Mouse (Mus musculus) Patski (cell line): ENCODE measurements around the gene Cpm. TPM values are rescaled to one million over a fixed set of nuclear protein-coding genes. Genes with fewer than 3 reads are reported as not detected.

Experiments used
- ATAC-seq: fragments of 100-300 bp; one replicate; pipeline ENCODE4 v1.8.0; 2021
- CTCF ChIA-PET: fragments of 350-600 bp; sonication (Branson Sonifier 250); formaldehyde crosslinking; loops from one replicate; lab custom pipeline; 2022; ENCODE audit warnings: inconsistent platforms; lab: Charles Lee
- POLR2A ChIA-PET: fragments of 350-600 bp; sonication (Branson Sonifier 250); formaldehyde crosslinking; loops from one replicate; lab custom pipeline; 2022; ENCODE audit warnings: antibody characterized with exemption, inconsistent platforms; lab: Charles Lee
- DNase-seq: peaks from one replicate; pipeline ENCODE4 v3.0.0-alpha.2; 2011; ENCODE audit warnings: low read depth, low spot score
- H3K27me3 ChIP-seq: fragments of 371-371 bp; one replicate; pipeline ENCODE4 v1.5.1; 2021
- CTCF ChIP-seq: fragments of 100-300 bp; IDR thresholded peaks from one replicate; pipeline ENCODE4 v1.5.1; 2021
- in situ Hi-C: fragments of 300-500 bp; cut with MboI; formaldehyde crosslinking; loops from 3 replicates; pipeline ENCODE4 v1.11.1; 2018; ENCODE audit warnings: low pct_unique_long_range_greater_than_20kb, mixed read lengths
- polyA plus RNA-seq: library from polyadenylated mRNA; unstranded; gene quantifications from one replicate; pipeline ENCODE4 v1.2.3, GENCODE M21; 2021

Gene Cpm
- polyA plus RNA-seq, 1 experiment from 2014 or later, result 1.4 TPM

DNA sequence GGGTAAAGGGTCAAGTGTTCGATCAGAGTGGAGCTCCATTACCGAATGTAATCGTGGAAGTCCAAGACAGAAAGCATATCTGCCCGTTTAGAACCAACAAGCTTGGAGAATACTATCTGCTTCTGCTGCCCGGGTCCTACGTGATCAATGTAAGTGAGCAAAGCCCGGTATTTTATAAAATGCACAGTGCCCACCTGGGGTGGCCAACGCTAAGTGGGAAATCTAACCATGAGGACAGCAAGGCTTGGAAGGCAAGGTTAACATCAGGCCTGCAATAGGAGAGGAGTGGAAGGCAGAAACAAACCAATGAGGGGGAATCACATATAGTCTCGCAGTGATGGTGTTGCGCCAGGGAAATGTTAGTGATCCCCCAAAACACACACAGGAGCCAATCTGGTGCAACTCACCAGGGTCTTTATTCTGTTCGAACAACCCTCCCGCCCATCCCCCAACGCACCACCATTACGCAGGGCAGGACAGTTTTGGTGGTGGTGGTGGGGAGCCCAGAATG, 50.7 kb downstream of the Cpm start:
- TF ChIP-seq CTCF, result no peak
- no peaks in the 10 kb centered on the region for H3K27me3 ChIP-seq
- in situ Hi-C loops, result loop anchor here (5.0 kb wide), 2 partner anchors 163 to 223 kb away; no protein-coding TSS in a partner anchor
- no peak for DNase-seq
- no peak for ATAC-seq
- ChIA-PET POLR2A (no interaction called here), CTCF (interaction anchor here (1.2 kb wide), 1 partner anchor 13 kb away, joined by 4 read pairs; no protein-coding TSS in a partner anchor)

DNA sequence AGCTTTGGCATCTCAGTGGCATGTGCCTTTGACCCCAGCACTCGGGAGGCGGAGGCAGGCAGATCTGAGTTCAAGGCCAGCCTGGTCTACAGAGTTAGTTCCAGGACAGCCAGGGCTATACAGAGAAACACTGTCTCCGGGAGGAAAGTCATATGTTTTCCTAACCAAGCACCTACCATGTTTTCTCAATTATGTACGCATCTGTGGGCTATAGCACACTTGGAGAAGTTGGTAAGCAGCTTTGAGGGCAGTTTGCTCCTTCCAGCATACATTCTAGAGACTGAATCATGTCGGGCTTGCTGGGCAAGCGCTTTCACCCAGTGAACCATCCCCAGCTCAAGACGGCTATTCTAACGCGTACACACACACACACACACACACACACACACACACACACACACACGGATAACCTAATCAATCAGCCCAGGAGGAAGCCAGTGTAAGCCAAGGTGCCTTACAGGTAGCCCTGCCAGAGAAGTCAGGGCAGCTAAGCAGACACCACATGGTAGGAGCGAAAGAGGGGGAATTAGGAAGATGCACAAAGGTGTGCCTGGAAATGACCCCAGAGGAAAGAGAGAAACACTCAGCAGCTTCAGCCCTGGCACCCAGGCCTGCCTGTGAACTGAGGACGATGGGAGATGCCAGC, 51.7 kb downstream of the Cpm start:
- DNase-seq (no peak), ATAC-seq (no peak)
- ChIA-PET CTCF (no interaction called here), POLR2A (no interaction called here)
- TF ChIP-seq CTCF, result no peak
- H3K27me3 ChIP-seq, result no peaks in the 10 kb centered on the region
- in situ Hi-C loops, result no loop called here

DNA sequence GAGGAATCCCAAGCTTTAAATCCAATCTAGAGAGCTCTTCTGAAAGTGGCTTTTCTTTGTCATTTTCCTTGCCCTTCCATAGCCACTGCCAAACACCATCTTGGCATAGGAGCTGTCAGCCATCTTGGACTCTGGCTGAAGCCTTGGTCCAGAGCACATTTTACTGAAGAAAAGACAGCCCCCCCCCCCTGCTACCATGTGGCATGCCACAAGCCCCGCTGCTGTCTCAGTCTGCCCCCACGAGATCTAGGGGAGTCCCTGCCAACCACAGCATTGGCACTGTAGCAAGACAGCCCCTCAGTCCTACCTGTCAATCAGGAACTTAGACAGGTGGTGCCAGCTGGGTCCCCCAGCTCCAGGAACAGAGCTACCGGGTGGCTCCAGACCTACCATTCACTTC, 52.2 kb downstream of the Cpm start:
- POLR2A ChIA-PET, result no interaction called here
- no peak for ATAC-seq
- no peaks in the 10 kb centered on the region for H3K27me3 ChIP-seq
- in situ Hi-C loops, result no loop called here
- CTCF ChIA-PET, result no interaction called here
- DNase-seq, result no peak
- TF ChIP-seq CTCF, result no peak

DNA sequence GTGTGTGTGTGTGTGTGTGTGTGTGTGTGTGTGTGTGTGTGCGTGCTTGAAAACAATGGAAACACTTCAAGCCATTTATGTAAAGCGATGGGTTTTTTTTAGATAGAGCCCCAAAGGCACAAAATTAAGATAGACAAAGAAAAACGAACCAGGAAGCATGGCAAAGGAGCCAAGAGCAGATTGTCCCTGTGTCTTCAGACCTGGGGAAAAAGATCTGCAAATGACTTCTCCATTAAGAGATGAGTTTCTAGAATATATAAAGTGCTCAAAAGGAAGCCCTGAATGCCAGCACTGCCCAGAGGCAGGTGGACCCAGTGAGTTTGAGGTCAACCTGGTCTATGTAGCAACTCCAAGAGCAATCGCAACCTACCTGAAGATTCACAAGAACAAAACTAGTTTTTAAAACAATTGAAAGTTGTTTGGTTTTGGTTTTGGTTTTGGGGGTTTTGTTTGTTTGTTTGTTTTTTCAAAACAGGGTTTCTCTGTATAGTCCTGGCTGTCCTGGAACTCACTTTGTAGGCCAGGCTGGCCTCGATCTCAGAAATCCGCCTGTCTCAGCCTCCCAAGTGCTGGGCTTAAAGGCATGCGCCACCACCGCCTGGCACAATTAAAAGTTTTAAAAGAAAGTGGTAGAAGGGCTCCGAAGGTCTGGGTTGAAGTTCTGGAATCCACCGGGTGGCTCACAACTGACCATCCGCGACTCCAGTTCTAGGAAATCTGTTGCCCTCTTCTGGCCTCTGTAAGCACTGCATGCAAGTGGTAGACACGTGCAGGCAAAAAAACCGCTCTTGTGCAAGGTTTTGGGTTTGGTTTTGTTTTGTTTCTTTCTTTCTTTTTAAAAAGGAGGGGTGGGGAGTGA, 52.9 kb downstream of the Cpm start:
- ChIA-PET POLR2A (no interaction called here), CTCF (no interaction called here)
- no peak for DNase-seq
- no peak for ATAC-seq
- peak; percentile 66 for TF ChIP-seq CTCF
- in situ Hi-C loops, result no loop called here
- H3K27me3 ChIP-seq, result no peaks in the 10 kb centered on the region

DNA sequence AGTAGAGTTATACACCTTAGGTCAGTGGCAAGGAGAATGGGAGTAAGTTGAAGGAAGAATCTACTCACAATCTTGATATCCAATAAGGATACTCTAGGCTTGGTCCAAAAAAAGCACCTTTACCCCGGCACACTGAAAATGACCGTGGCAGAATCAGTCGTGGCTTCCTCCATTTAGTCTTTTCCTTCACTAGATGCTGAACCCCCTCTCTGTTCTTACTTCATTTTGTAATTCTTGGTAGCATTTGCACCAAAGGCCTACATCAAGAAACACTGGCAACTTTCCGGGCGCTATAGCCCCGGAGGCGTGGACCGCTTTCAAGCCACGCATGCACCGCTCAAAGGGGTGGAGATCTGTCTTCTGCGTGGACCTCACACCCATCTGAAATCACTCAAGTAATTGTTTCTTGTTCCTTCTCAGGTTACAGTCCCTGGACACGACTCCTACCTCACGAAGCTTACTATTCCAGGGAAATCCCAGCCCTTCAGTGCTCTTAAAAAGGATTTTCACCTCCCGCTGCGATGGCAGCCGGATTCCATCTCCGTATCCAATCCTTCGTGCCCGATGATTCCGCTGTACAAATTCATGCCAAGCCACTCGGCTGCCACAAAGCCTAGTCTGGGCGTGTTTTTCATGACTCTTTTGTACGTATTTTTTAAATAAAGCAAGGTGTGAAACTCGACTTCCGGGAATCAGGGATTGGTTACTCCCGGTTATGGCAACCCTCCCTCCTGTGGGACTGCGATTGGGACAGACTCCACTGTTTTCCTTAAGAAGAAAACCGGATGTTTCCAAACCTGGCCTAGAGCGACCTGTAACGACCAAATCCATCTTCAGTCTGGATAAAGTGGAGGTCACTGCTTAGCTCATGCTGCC, 53.8 kb downstream of the Cpm start:
- no peaks in the 10 kb centered on the region for H3K27me3 ChIP-seq
- DNase-seq, result no peak
- CTCF ChIA-PET, result interaction anchor here (1.0 kb wide), 1 partner anchor 10 kb away, joined by 3 read pairs; no protein-coding TSS in a partner anchor
- no peak for ATAC-seq
- POLR2A ChIA-PET, result no interaction called here
- TF ChIP-seq CTCF, result no peak
- in situ Hi-C loops, result no loop called here

DNA sequence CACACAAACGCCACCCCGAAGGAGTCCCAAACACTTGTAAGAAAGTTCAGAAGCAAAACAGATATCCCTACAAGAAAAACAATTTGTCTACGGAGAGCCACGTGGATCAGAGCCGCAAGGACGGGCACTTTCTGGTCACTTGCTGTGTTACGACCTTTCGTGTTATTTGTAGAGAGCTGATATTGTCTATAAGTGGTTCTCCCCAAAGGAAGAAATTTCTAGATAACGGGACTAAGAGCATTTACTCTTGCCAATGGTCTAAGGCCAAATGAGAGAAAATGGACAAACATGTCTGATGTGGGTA, 54.4 kb downstream of the Cpm start:
- no peak for TF ChIP-seq CTCF
- no peak for DNase-seq
- no peaks in the 10 kb centered on the region for H3K27me3 ChIP-seq
- ATAC-seq, result no peak
- in situ Hi-C loops, result no loop called here
- POLR2A ChIA-PET, result no interaction called here
- CTCF ChIA-PET, result interaction anchor here (1.0 kb wide), 1 partner anchor 9 kb away, joined by 3 read pairs; no protein-coding TSS in a partner anchor

DNA sequence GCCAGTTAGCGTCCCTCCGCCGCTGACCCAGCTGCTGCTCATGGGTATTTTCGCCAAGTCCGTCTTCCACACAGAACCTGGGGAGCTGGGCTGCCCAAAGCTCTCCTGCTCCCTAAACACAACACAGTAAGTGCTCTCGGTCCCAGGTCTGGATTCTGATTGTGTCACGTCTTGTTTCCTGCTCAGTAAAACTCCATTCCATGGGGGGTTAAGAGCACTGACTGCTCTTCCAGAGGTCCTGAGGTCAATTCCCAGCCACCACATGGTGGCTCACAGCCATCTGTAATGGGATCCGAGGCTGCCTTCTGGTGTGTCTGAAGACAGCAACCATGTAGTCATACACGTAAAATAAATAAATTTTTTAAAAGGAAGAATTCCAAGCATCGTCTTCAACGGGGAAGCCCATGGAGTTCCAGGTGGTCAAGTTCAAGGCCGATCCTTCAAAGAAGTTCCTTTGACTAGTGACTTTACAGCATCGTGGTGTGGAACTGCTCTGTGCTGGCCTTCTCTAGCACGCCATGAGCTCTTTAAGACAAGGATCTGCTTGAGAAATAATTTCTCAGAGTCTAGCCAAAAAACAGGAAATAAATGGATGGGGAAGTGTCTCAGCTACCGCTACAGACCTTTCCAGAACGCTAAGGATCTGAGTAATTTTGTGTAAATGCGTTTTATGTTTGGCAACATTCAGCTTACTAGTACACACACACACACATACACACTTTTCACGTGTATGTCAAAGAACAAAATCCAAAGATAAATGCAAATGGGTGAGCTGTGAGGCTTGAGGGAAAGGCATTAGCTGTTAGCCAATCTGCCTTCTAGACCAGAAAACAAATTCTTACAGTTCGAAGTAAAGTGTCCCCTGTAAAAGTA, 55.2 kb downstream of the Cpm start:
- POLR2A ChIA-PET, result no interaction called here
- no peak for TF ChIP-seq CTCF
- ATAC-seq, result no peak
- no peaks in the 10 kb centered on the region for H3K27me3 ChIP-seq
- DNase-seq, result no peak
- CTCF ChIA-PET, result interaction anchor here (1.8 kb wide), 1 partner anchor 168 kb away, joined by 5 read pairs; no protein-coding TSS in a partner anchor
- in situ Hi-C loops, result no loop called here

DNA sequence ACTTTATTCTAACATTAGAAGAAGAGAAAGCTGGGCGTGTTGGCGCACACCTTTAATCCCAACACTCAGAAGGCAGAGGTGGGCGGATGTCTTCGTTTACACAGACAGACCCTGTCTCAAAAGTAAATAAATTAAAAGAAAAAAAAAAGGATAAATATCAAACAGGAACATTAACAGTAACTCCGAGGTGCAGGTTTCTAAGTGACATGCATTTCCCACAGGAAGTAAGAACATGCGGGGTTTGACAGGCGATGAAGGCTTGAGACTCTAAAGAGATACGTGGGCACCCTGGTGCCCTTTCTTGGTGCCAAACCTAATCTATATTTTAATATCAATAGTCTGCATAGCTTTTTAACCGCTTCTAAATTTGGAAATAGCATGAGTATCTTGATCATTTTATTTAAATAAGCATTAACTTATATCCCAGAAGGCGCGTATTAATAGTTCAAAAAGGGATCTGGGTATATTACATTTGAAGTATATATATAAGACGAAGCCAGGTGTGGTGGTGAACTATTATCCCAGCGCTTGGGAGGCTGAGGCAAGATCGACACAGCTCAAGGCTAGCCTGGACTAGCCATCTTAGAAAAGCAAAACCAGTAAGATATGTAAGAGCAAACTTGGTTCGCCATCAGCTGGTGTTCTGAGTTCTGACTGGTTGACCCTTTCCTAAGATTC, 56.0 kb downstream of the Cpm start:
- DNase-seq, result no peak
- no peak for ATAC-seq
- TF ChIP-seq CTCF, result no peak
- in situ Hi-C loops, result no loop called here
- H3K27me3 ChIP-seq, result no peaks in the 10 kb centered on the region
- CTCF ChIA-PET, result interaction anchor here (1.1 to 1.8 kb wide), 2 partner anchors 169 to 229 kb away, joined by 3 to 5 read pairs; no protein-coding TSS in a partner anchor
- POLR2A ChIA-PET, result interaction anchor here (0.7 kb wide), 1 partner anchor 27 kb away, joined by 3 read pairs; no protein-coding TSS in a partner anchor
